Mouse (Mus musculus) stomach, embryonic 14.5 days (tissue): ENCODE results near the gene Cct5. TPM values are rescaled to one million over a fixed set of nuclear protein-coding genes. Genes with fewer than 3 reads are reported as not detected.

ENCODE experiments used
- ATAC-seq: fragments of 200-750 bp; cut with Nextera tagmentation; 2 replicates; pipeline ENCODE4 v1.8.0; 2017; ENCODE audit warnings: low read depth, moderate TSS enrichment; ENCODE audit not compliant: insufficient number of reproducible peaks, insufficient read depth, low FRiP score
- H3K27ac ChIP-seq: fragments of 300-500 bp; sonication (generic); 2 replicates; pipeline ENCODE4 v1.5.1; 2014; ENCODE audit warnings: mild to moderate bottlenecking, low read length, moderate library complexity, mixed read lengths
- H3K27me3 ChIP-seq: fragments of 300-500 bp; sonication (generic); 2 replicates; pipeline ENCODE4 v1.6.1; 2014; ENCODE audit warnings: low read length, control low read depth, mixed read lengths; ENCODE audit not compliant: control insufficient read depth, insufficient read depth
- H3K36me3 ChIP-seq: fragments of 300-500 bp; sonication (generic); 2 replicates; pipeline ENCODE4 v1.6.1; 2014; ENCODE audit warnings: mild to moderate bottlenecking, control low read depth, low read length, moderate library complexity, mixed read lengths; ENCODE audit not compliant: control insufficient read depth, insufficient read depth
- H3K4me1 ChIP-seq: fragments of 300-500 bp; sonication (generic); 2 replicates; pipeline ENCODE4 v1.6.1; 2014; ENCODE audit warnings: low read length, control low read depth, mixed read lengths; ENCODE audit not compliant: control insufficient read depth, insufficient read depth
- H3K4me2 ChIP-seq: fragments of 300-500 bp; sonication (generic); replicated peaks from 2 replicates; pipeline ENCODE4 v1.6.1; 2014; ENCODE audit warnings: low read depth, low read length, control low read depth
- H3K4me3 ChIP-seq: fragments of 300-500 bp; sonication (generic); 2 replicates; pipeline ENCODE4 v1.5.1; 2014; ENCODE audit warnings: low read depth, low read length, control low read depth
- H3K9ac ChIP-seq: fragments of 300-500 bp; sonication (generic); replicated peaks from 2 replicates; pipeline ENCODE4 v1.6.1; 2014; ENCODE audit warnings: low read depth, mild to moderate bottlenecking, control low read depth, low read length, moderate library complexity, mixed read lengths
- H3K9me3 ChIP-seq: fragments of 300-500 bp; sonication (generic); 2 replicates; pipeline ENCODE4 v1.6.1; 2016; ENCODE audit warnings: low read depth, low read length, control low read depth; ENCODE audit not compliant: control insufficient read depth
- WGBS: fragments of 180-500 bp; shearing (Covaris S2); extraction: QIAGEN DNeasy Blood & Tissue Kit; methylation state at CpG from one replicate; pipeline ENCODE4 v1.1.7; 2014; 5-methylcytosine and 5-hydroxymethylcytosine counted together
- polyA plus RNA-seq: library from polyadenylated mRNA; unstranded; fragments of >200 nt; fragmentation: Nextera tagmentation; extraction: Ambion mirVana; gene quantifications from 2 replicates; pipeline ENCODE4 v1.2.1, GENCODE M21; 2014

Gene Cct5
- polyA plus RNA-seq, 1 experiment from 2014 or later: 533 TPM

DNA sequence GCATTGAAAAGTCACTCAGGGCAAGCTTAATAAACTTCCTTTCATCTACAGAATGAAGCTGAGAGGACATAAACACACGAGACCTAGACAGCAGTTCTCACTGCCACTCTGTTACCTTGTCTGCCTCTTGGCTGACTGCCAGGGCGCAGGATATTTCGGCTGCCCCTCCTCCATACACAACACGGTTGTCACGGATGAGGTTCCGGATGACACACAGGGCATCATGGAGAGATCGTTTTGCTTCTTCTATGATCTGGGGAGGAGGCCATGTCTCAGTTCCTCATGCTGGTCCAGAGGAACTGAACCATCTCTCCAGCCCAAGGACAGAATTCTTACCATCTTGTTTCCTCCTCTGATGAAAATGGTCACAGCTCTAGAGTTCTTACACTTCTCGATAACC, 9.1 kb downstream of the Cct5 start:
- Histone ChIP-seq H3K4me3 (no peak overlapping the region), H3K4me2 (no peak overlapping the region), H3K9ac (no peak overlapping the region), H3K27me3 (no peaks in the 10 kb centered on the region), H3K4me1 (0 out of 2 replicates have a peak, but pooled peaks cover 5% of the 10 kb centered on the region), H3K27ac (no peak overlapping the region), H3K9me3 (no peaks in the 10 kb centered on the region), H3K36me3 (peaks cover 77% of the 10 kb centered on the region)
- ATAC-seq: no peak
- WGBS: 76% methylated on average over 8 of the region's 8 CpGs

DNA sequence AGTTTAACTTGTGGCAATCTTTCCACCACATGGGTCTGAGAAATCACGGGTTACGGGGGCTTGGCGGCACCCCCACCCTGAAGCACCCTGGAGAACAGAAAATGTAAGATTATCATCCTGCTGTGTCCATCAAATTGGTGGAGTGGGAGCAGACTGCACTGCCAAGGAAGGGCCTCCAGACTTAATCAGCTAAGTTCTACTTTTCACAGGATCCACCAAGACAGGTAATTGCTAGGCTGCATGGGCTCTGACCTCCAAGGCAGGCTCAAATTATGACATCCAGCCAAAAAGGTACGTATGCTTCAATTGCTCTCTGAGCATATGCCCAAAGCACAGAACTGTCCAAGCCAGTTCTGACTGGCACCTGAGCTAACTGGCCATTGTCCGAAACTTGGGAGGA, 11.4 kb downstream of the Cct5 start:
- ATAC-seq: no peak
- Histone ChIP-seq H3K36me3 (peaks cover 57% of the 10 kb centered on the region), H3K27ac (no peak overlapping the region), H3K4me2 (no peak overlapping the region), H3K4me3 (no peak overlapping the region), H3K4me1 (no peaks in the 10 kb centered on the region), H3K27me3 (no peaks in the 10 kb centered on the region), H3K9ac (no peak overlapping the region), H3K9me3 (no peaks in the 10 kb centered on the region)
- 88% methylated on average over 5 of the region's 5 CpGs for WGBS

DNA sequence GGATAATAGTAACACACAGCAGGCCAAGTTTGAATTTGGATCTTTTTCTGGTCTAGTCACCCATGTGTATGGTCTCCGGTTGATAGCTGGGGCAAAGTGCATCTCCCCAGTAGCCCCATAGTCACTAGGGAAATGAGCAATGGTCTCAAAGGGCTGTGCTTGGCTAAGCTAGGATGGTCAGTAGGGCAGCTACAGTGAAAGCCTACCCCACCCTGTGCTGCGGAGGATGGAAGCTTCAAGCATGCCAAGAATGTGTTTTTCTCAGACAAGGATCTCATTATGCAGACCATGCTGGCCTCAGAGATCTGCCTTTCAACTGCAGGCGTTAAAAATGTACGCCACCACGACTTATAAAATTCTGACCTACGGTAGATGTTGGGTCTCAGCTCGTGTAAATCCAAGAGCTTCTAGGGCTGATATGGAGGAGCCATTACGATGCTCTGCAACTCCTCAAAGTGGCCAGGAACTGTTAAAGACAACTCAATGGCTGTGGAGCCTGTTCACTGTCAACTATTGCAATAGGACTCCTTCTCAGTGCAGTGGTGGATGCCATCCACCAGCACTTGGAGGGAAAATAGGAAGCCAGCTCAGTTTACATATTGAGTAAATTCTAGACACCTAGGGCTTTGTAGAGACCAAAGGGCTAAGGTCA, 12.5 kb downstream of the Cct5 start:
- no peaks in the 10 kb centered on the region for H3K27me3 ChIP-seq
- no peak overlapping the region for H3K4me2 ChIP-seq
- 50% methylated on average over 8 of the region's 8 CpGs for WGBS
- H3K27ac ChIP-seq: no peak overlapping the region; the same call in 1 of the 2 replicates
- H3K36me3 ChIP-seq: peaks cover 47% of the 10 kb centered on the region
- H3K9ac ChIP-seq: no peak overlapping the region
- no peaks in the 10 kb centered on the region for H3K9me3 ChIP-seq
- no peak overlapping the region for H3K4me3 ChIP-seq
- H3K4me1 ChIP-seq: no peaks in the 10 kb centered on the region
- no peak for ATAC-seq

DNA sequence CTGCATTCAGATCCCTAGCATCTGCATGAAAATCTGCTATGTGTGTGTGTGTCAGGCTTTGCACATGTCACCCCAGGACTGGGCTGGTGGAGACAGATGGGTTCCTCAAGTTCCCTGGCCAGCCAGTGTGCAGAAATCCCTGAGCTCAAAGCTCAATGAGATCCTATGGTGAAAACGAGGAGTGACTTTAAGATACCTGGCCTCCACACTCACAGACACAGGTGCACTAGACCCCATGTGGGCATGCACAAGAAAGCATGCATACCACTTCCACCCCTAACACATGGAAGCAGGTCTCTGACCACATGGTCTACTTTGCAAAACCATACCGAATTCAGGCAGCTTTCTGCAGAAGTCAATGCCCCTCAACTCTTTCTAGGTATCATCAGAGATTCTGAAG, 13.8 kb downstream of the Cct5 start:
- H3K4me3 ChIP-seq: no peak overlapping the region
- H3K27me3 ChIP-seq: no peaks in the 10 kb centered on the region
- no peaks in the 10 kb centered on the region for H3K4me1 ChIP-seq
- H3K9me3 ChIP-seq: no peaks in the 10 kb centered on the region
- H3K4me2 ChIP-seq: no peak overlapping the region
- no peak overlapping the region for H3K9ac ChIP-seq
- H3K27ac ChIP-seq: no peak overlapping the region
- WGBS: 74% methylated on average over 2 of the region's 2 CpGs
- H3K36me3 ChIP-seq: peaks cover 33% of the 10 kb centered on the region
- ATAC-seq: no peak

DNA sequence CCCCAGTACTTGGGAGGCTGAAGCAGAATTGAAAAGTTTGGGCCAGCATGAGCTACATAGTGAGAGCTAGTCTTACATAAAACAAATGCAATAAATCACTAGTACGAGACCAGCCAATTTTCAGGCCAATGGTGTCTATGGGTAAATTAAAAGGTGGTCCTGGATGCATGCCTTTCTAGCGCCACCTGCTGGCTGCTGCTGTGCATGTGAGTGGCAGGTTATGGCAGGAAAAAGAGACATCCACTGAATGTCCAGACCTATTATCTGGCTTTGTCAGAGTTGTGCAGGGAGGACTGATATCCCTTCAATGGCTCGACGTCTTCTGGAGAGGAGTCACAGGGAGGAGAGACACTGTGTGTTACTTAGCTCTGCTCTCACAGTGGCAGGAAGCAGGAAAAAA, 15.1 kb downstream of the Cct5 start:
- 2% methylated on average over 4 of the region's 4 CpGs for WGBS
- no peaks in the 10 kb centered on the region for H3K4me1 ChIP-seq
- ATAC-seq: 0 out of 2 replicates have a peak, but pooled peaks have one; percentile 19

DNA sequence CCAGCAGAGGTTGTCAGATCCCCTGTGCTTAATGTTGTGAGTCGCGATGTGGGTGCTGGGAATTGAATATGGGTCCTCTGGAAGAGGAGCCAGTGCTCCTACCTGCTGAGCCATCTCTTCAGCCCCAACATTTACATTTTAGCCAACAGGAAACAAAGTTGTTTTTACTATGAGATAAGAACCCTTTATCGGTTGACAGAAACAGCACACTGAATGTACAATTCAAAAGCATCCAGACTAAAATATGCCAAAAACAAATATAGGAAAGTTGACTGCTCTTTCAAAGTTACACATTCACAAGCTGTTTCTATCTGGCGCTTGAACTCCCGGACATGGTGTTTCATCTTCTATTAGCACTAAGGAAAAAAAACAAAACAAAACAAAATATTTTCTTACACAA, 15.5 kb downstream of the Cct5 start:
- WGBS: 76% methylated on average over 5 of the region's 5 CpGs
- no peak overlapping the region for H3K4me3 ChIP-seq
- H3K27ac ChIP-seq: no peak overlapping the region
- no peak for ATAC-seq
- H3K9ac ChIP-seq: no peak overlapping the region
- no peaks in the 10 kb centered on the region for H3K4me1 ChIP-seq
- peaks cover 17% of the 10 kb centered on the region for H3K36me3 ChIP-seq
- H3K4me2 ChIP-seq: no peak overlapping the region
- no peaks in the 10 kb centered on the region for H3K27me3 ChIP-seq
- H3K9me3 ChIP-seq: no peaks in the 10 kb centered on the region

More for the DNA sequence above, 15.1 kb downstream of the Cct5 start:
- Histone ChIP-seq H3K27ac (no peak overlapping the region), H3K4me2 (no peak overlapping the region), H3K4me3 (no peak overlapping the region), H3K27me3 (no peaks in the 10 kb centered on the region), H3K9me3 (no peaks in the 10 kb centered on the region), H3K9ac (no peak overlapping the region), H3K36me3 (peaks cover 21% of the 10 kb centered on the region)

DNA sequence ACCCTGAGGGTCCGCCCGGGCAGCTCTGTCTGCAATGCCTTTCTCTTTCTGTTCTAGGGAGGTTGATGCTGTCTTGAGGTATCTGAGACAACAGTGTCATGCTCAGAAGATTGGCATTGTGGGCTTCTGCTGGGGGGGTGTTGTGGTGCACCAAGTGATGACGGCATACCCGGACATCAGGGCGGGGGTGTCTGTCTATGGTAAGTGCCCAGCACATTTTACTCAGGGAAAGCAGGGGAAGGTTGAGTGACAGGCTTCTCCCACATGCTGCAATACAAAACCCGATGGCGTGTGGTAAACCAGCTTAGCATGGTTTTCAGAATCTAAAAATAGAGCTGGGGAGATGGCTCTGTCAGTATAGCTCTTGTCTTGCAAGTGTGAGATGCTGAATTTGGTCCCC, 16.4 kb downstream of the Cct5 start:
- ATAC-seq: no peak
- Histone ChIP-seq H3K9ac (no peak overlapping the region), H3K4me3 (no peak overlapping the region), H3K27ac (no peak overlapping the region), H3K36me3 (peaks cover 8% of the 10 kb centered on the region), H3K27me3 (no peaks in the 10 kb centered on the region), H3K4me1 (no peaks in the 10 kb centered on the region), H3K4me2 (no peak overlapping the region), H3K9me3 (no peaks in the 10 kb centered on the region)
- WGBS: 87% methylated on average over 7 of the region's 7 CpGs

DNA sequence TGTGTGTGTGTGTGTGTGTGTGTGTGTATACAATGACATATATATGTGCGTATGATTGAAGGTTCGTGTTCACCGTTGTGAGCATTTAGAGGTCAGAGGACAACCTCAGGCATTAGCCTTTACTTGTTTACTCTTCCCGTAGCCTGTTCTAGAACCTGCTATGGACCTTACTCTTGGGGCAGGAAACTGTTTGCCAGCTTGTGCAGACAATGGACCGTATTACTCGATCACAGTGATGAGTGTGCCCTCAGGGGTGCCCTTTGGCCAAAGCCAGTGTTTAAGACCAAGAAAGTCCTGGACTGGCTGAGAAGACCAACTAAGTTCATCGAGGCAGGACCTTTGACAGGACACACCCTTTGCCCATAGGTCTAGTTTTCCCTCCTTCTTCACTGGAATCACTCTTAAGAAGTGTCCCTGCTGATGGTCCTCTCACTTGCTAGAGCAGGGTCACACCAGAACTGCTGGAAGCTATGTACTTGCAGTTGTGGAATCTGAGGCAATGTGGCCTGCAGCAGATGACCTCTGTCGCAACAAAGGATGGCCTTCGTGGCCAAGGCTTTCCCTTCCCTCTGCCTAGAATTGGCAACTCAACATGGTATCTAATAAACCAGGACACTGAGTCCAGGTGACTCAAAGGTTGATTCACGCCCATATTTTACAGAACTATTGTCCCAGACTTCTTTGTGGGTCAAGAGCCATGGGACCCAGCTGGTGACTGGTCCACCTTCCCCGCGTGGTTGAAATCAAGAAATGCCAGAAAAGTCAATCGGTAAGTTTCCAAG, 18.1 kb downstream of the Cct5 start:
- Histone ChIP-seq H3K36me3 (no peaks in the 10 kb centered on the region), H3K4me2 (no peak overlapping the region), H3K4me1 (no peaks in the 10 kb centered on the region), H3K27ac (no peak overlapping the region), H3K27me3 (no peaks in the 10 kb centered on the region), H3K9me3 (no peaks in the 10 kb centered on the region), H3K4me3 (no peak overlapping the region), H3K9ac (no peak overlapping the region)
- ATAC-seq: no peak
- WGBS: 87% methylated on average over 13 of the region's 13 CpGs
